Mouse (Mus musculus) kidney, postnatal 14 days (tissue): ENCODE data around the gene Dcaf5.

Source experiments
- DNase-seq: peaks from one replicate; pipeline ENCODE4 v3.0.0; 2022; ENCODE audit warnings: mixed read lengths

Dcaf5 gene

DNA sequence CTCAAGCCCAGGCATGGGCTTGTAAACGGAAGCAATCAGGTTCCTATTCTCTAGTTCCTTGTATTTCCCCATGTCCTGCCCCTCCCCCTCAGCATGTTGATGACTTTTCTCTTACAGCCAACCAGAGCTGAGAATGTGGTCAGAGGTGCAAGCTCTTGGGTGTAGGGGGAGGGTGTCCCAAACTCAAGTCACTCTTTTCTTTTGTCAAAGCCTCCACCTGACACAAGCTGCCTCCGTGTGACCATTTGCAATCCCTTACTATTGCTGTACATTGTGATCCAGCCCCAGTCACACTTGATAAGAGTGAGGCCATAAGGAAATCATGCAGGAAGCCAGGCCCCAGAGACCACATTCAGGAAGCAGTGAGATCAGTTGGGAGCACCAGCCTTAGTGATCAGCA is 104.8 kb downstream of the Dcaf5 start:
- no peak for DNase-seq

DNA sequence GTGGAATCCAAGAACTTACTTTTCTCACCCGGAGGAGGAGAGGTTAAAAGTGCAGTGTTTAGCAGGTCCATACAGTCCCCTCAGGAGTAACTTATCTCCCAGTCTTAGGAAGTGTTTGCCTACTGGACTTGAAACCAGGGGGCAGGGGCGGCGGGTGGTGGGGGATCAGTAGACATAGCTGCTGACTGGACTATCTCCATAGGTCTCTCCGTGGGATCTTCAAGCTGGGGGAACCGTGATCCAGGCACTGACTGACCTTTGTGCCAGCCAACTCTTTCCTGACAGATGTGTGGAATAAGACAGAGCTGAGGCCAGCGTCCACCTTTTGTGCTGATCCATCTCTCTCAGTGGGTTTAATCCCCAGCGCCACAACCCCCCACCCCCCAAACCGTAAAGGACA is 105.6 kb downstream of the Dcaf5 start:
- peak; percentile 20 for DNase-seq

GRCm38 (mm10) chr12:80329641-80330040 is 106.8 kb downstream of the Dcaf5 start:
- DNase-seq, result peak; percentile 18

- peak; percentile 27 for DNase-seq
These were observed 110.4 kb downstream of the Dcaf5 start for GRCm38 (mm10) chr12:80326047-80326446.

DNA sequence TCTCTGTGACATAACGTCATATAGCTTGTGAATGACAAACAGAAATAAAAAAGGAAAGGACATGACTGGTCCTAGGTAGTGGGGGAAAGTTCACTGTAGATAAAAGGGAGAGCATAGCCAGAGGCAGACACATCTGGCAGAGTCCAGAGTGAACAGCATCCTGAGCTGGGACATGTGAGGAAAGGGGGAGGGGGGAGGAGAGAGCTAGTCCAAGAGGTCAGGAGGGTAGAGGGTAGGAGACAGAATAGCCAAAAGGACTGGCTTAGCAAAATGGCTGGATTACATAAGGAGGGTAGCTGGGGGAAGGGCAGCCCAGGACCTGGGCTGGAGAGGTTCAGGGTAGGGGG is 111.6 kb downstream of the Dcaf5 start:
- DNase-seq, result peak; percentile 44

DNA sequence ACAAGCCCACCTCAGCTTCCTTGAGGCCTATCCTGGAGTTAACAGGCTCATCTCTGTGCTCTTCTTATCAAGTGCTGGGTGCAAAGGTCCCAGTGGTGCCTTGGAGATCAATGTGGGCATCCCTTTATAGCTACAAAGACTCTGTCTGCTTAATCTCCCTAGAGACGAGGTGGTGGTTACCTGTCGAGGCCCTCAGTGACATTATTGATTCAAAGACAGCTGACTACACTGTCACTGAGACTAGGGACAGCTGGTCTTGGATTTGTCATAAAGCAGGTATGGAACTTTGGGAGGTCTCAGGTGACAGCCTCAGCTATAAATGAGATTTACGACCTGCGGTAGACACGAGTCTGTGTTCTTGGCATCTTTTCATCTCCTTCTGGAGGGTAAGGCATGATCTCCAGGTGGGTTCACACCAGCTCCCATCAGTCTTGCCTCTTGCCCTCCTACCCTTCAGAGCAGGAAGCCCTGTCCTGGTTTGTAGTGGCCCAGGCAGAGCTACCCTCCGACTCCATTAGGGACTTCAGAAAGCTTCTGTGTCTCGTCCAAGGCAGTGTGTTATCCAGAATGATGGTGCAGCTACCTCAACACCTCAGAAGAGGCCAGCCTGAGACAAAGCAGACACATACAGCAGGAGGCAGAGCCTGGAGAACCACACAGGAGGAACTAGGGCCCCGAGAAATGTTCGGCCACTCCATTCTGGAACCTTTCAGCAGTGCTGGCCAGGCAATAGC is 112.2 kb downstream of the Dcaf5 start:
- no peak for DNase-seq

GRCm38 (mm10) chr12:80323371-80324050 is 112.9 kb downstream of the Dcaf5 start:
- DNase-seq, result peak; percentile 18

- DNase-seq, result no peak
These were observed 113.9 kb downstream of the Dcaf5 start for GRCm38 (mm10) chr12:80322494-80322893.

GRCm38 (mm10) chr12:80319062-80319461 is 117.3 kb downstream of the Dcaf5 start:
- DNase-seq, result peak; percentile 37

GRCm38 (mm10) chr12:80315321-80315720 is 121.1 kb downstream of the Dcaf5 start:
- no peak for DNase-seq

DNA sequence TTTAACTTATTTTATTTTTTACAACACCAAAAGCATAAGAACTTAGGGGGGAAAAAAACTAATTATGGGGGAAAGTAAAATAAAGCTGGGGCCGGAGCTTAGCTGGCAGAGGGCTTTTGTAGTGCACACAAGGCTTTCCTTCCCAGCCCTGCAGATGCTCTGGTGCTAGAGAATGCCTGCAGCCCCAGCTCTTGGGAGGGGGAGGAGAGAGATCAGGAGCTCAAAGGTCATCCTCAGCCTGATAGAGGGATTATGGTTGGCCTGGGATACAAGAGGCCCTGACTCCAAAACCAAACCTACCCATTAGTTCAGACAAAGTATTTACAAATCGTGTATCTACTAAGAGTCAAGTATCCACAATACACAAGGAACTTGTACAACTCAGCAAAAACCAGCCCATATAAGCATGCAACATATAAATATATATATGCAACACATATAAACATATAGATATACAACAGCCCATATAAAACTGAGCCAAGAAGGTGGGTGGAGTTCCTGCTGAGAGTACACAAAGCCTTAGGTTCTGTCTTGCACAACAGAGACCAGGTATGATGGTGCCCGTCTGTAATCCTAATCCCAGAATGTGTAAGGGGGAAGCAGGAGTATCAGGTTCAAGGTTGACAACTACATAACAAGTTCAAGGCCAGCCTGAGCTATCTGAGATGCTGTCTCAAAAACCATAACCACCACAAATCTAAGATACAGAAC is 124.3 kb downstream of the Dcaf5 start:
- DNase-seq, result no peak

DNA sequence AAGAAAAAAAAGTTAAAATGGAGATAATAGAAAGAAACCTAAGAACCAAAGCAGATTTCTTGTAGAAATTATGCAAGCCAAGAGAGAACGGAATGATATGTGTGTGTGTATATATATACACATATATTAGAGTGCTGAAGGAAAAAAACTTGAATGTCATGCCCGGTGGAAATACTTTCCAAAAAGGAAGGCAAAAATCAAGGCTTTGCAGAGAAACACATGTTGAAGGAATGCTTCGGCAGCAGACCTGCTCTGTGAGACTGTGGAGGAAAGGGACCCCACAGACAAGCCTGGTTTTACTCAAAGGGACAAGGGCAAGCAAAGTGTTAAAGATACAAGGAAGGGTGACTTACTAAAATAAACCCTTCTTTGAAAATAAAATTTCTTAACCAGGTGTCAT is 128.8 kb downstream of the Dcaf5 start:
- no peak for DNase-seq

DNA sequence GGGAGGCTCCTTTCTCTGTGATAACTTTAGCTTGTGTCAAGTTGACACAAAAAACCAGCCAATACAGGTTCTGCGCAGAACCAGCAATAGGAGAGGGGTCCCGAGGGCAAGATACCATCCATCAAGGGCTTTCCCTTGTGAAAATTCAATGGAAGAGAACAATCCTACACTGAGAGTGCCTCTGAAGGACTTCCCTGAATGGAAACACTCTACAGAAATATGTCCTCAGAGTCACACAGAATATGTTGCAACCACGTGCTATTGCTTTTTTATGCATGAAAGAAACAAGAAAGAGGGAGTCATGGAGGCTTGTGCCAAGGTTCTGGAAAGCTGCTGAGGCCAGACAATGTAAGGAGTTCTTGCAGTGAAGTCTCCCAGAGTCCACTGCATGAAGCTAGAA is 131.9 kb downstream of the Dcaf5 start:
- no peak for DNase-seq

DNA sequence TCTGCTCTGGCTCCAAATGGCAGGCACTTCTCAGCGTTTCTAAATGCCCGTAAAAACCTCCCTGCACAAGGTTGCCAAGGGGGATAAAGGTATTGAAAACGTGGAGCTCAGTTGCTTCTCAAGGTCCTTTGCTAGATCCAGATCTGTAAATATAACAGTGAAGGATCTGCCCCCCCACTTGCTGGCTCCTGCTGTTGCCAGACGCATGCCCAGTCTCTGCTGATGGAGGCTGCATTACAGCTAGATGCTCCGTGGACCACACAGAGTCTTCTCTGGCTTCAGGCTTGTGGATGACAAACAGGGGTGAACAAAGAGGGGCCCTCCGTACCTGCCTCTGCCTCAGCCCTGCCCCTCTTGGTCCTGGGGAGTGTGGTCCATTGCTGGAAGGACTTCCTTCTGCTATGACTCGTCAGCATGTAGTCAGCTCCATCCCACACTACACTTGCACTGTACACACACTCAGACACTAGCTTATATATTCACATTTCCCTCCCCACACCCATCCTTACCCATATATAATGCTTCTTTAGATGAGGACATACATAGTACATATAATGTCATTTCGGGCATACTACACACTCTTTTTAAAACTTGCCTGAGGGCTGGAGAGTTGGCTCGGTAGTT is 135.5 kb downstream of the Dcaf5 start:
- DNase-seq, result no peak

DNA sequence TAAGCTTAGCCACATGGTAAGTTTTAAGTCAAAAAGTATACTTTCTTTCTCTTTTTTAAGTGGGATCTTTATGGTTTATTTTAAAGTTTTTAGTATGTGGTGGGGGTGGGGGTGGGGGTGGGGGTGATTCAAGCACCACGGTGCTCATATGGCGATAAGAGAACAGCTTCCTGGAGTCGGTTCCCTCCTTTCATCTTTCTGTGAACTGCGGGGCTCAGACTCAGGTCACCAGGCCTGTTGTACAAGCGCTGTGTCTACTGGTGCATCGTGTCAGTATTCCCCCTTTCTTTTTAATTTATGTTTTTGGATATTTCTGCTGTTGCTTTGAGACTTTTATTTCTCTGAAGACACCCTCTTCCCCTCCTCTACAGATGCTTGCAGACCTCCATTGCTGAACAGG is 137.7 kb downstream of the Dcaf5 start:
- DNase-seq, result no peak

DNA sequence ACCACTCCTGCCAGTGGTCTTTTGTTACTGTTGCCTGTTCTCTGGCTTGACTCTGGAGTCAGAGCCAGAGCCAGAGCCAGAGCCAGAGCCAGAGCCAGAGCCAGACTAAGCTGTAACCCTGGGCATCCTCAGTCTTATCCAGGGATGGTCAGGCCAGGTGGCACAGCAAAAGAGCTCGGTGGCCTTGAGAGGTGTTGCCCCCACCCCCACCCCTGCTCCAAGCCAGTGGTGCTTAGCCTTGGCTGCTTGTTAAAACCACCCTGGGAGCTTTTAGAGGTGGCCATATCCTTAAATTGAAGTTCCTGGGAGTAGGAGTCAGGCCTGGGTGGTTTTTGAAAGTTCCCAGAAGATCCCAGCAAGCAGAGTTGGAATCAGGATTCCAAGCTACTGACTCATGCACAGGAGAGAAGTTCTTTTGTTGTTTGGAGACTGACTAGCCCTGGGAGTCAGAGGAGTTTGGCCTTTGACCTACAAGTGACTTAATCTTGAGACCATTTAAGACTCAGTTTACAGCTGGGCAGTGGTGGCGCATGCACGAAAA is 144.4 kb downstream of the Dcaf5 start:
- no peak for DNase-seq

- DNase-seq, result no peak
These were observed 145.4 kb downstream of the Dcaf5 start for GRCm38 (mm10) chr12:80290964-80291363.

- DNase-seq, result no peak
These were observed 145.9 kb downstream of the Dcaf5 start for GRCm38 (mm10) chr12:80290483-80290882.

GRCm38 (mm10) chr12:80289722-80290121 is 146.7 kb downstream of the Dcaf5 start:
- no peak for DNase-seq

DNA sequence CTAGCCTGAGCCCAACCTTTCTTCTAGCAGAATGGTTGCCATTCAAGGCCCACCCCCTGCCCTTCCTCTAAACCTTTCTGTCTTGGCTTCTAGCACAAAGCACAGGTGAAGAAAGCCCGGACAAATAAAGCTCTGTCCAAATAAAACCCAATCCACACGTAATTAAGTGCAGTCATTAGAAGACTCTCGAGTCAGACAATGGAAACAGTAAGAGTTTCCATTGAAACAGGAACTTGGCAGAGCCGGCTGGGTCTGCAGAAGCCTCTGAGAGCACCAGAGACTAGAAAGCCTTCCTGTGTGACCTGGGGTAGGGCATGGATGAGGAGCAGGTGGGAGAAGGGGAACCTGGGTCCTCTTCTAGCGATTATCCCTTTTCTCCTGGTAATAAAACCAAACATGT is 150.5 kb downstream of the Dcaf5 start:
- no peak for DNase-seq
